Mouse (Mus musculus): ENCODE results near the gene Atad1.
"Not testable (repeated sequence)": the region's sequence is repeated elsewhere in the genome, so short reads cannot be mapped to it uniquely, and the experiment has no call there.

DNA sequence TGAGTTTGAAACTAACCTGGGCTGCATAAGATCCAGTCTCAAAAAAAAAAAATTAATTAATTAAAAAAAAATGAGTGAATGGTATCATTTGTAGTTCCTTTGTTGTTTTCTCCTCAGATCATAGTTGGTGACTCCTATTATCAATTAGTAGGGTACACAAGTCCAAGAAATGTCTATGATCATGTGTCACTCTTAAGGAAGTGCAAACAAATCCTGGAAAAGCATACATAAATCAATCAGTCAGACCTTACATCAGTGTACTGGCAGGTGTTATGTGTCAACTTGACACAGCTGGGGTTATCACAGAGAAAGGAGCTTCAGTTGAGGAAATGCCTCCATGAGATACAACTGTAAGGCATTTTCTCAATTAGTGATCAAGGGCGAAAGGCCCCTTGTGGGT is 71.8 kb downstream of the Atad1 start:
- not testable (repeated sequence) for TF ChIP-seq POLR2A, CTCF (IDR thresholded peaks at IDR 0.05; ENCODE audit: extremely low read depth, insufficient read depth, low read length)
